Mouse (Mus musculus): ENCODE data around the gene Fbln5.

Gene Fbln5

GRCm38 (mm10) chr12:101807400-101807799, 11.5 kb downstream of the Fbln5 start:
- no peak for DNase-seq

DNA sequence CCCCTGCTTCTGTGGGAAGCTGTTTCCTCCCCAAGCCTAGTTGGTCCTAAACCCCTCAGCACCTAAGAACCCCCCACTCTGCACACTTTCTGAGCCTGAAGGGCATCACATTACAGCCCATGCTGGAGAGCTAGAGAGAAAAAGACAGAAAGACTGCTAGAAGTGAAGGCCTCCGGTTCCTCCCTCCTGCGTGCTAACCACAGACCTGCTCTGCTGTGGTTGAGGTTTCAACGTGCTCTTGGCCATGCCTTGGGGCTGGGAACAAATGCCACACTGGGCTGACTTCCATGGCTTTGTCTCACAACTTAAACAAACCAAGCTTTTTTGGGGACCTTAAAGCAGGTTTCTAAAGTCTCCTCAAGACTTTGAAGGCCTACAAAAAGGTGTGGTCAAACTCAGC, 16.4 kb downstream of the Fbln5 start:
- DNase-seq: no peak

- no peak for DNase-seq
Observed at GRCm38 (mm10) chr12:101801744-101802143, 17.1 kb downstream of the Fbln5 start.

- no peak for DNase-seq
Observed at GRCm38 (mm10) chr12:101801051-101801450, 17.8 kb downstream of the Fbln5 start.

DNA sequence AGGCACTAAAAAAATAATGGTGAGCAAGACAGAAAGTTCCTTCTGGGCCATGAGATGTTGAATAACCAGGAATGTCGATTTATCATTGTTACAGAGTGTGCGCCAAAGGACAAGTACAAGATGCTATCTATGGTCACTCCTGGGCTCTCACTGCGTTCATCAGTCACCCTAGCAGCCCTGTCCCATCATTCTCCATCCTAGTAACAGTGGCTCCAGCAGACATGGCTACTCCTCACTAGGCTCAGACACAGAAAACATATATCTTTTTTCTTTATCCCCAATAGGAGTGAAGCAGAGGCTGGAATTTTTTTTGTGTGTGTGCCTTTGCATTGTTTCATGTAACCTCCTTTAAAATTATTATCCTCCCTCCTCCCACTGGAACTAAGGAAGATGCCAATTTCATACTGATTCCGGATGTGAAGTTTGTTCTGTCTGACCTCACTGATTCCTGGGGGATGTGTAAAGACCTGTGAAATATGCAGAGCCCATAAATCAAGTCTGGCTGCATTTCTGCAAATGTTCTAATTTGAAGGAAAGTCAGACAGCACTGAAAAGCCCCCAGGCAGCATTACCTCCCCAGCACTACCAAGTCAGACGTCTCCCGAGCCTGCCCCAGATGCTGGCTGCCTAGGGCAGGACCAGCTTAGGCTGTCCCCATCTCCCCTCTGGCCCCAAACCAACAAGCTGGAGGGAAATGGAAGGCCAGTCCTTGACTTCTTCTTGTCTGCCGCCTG, 20.5 kb downstream of the Fbln5 start:
- no peak for DNase-seq

DNA sequence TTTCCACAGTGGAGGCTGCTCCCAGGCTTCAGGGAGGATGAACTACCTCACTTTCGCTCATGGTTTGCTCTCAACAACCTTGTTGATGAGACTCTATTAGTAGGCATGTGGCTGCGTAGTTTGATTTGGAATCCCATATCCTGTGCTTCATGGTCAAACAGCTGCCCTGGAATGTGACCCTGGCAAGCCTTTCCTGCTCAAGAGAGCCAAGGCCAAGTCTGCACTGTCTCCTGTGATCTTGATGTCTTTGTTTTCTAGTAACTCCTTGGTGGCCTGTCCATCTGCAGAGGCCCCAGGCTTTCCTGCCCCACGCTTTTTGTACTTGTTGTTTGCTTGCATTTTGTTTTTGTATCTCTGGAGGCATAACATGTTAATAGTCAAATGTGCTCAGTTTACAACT, 24.4 kb downstream of the Fbln5 start:
- no peak for DNase-seq

DNA sequence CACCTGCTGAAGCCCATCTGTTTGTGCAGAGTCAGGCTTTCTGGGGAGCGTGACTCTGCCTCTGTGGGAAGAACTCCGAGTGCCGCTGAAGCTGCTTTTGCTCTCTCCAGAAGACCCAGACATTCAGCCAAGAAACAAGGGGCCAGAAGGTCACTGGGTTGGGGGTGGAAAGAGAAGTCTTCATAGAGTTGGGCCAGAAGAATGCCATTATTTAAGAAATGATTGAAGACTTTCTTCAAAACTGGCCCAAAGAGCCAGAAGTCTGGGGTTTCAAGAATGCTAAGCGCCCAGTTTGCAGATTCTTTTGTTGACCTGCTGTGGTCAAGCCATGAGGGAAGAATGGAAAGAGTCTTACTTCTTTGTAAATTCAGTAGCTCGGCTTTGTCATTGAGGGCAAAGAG, 25.6 kb downstream of the Fbln5 start:
- DNase-seq: no peak

DNA sequence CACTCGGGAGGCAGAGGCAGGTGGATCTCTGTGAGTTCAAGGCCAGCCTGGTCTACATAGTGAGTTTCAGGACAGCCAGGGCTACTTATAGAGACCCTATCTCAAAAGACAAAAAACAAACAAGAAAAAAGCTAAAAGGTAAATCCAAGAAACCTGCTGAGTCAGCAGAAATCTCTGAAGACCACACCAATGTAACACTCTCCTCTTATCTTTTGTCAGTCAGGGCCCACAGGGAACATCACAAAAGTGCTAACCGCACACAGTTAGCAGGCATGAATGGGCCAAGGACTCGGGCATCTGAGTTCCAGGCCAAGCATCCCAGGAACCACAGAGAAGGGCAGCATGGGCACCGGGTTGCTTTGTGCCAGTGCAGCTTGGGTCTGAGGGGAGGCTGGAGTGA, 26.2 kb downstream of the Fbln5 start:
- DNase-seq: no peak

DNA sequence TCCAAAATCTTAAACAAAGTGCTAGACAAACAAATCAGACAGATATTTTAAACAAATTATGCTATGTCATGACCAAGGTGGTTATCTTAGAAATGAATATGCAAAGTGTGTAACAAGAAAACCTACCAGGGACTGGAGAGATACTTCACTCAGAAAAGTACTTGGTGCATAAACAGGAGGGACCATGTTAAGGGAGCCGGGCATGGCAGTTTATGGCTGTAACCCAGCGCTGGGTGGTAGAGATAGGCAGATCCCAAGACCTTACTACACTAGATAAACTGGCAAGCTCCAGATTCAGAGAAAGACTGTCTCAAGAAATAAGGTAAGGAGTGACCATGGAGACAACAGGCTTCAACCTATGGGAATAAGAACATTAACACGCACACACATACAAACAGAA, 29.1 kb downstream of the Fbln5 start:
- DNase-seq: no peak

- no peak for DNase-seq
Observed at GRCm38 (mm10) chr12:101789250-101789649, 29.6 kb downstream of the Fbln5 start.

GRCm38 (mm10) chr12:101782787-101783186, 36.1 kb downstream of the Fbln5 start:
- DNase-seq: no peak

- no peak for DNase-seq
Observed at GRCm38 (mm10) chr12:101780915-101781314, 37.9 kb downstream of the Fbln5 start.

DNA sequence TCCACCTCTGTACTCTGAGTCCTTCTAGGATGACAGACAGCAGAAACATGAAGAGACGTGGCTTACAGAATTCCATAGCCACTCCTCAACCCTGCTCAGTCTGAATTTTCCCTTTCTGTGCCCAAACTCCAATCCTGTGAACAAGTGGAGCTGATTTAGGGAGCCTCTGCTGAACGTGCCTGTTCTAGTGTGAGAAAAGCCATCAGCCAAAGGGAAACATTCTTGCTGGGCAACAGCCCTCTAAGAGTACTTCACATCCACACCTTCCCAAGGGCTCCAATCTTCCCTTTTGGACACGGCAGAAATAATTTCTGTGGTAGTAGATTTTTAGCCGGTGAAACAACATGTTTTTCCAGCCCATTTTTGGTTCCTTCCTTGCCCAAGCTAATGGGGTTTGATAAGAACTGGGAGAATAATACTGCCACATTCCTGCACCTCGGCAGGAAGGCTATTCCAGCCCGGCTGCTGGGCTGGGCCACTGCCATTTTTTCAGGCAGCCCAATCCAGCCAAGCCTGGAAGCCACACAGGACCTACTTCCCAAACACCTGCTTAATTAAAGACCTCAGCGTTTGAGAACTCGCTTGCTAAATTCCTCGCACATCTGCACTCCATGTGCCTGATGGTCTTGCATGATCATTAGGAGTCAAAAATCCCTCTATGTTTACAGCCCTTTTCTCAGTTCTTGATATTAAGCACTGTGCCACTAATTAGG, 41.1 kb downstream of the Fbln5 start:
- no peak for DNase-seq

GRCm38 (mm10) chr12:101776383-101776782, 42.5 kb downstream of the Fbln5 start:
- DNase-seq: no peak

DNA sequence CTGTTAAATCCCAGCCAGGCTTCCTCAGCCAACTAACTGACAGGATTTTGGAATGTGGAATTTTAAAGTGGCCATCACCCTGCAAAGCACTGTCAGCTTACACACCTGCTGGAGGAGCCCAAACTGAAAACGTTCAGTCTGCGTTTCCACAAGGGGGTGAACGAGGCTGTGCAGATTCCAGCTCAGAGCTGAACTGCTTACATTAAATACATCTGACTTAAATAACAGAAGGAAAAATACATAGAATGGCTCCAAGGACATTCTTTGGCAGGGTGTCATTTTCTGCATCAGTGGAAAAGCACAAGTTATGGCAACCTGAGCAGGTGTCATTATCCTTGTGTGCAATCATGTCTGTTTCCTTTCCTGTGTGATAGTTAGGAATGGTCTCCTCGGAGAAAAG, 44.7 kb downstream of the Fbln5 start:
- DNase-seq: no peak

DNA sequence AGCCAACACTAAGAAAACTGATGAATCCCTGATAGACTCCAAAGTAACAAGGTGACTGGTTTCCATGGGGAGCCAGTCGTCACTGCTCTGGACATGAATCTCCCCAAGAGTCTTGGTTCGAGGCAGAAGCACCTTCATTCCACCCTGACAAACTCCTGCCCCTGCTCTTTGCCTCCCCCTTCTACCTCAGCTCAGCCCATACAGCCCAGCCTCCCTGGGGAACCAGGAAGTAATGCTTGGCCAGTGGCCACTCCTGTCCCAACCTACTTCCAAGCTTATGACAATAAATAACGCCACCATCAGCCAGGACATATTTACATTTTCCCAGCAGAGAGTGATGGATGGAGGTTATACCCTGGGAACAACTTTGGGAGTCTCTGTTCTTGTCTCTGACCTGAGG, 45.9 kb downstream of the Fbln5 start:
- no peak for DNase-seq

DNA sequence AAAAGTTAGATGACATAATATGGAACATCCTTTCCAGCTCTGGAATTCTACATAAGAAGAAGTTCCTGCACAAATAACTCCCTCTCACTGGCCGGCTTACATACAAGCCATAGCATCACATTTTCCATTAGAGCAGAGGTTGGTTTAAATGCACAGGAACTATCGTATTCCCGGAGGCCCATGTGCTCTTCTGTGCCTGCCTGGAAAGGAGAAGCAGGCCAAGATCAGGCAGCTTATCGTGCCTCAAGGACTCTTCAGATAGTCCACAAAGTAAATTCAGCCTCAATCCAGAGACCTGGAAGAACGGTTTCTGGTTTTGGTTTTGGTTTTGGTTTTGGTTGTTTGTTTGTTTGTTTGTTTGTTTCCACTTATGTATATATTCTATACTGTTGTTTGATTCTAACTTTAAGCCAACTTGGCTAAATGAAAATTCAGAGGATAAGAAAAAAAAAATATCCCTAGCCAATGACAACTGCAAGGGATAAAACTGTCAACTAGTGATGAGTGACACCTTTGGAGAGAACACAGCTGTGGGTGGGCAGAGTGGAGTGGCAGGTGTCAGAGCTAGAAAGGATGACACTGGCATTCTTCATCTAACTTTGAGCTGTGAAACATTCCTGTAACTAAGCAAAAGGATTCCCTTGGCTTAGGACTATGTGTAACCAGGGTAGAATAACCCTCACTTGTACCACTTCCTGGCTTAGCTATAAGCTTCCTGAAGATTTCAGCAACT, 48.4 kb downstream of the Fbln5 start:
- DNase-seq: no peak

DNA sequence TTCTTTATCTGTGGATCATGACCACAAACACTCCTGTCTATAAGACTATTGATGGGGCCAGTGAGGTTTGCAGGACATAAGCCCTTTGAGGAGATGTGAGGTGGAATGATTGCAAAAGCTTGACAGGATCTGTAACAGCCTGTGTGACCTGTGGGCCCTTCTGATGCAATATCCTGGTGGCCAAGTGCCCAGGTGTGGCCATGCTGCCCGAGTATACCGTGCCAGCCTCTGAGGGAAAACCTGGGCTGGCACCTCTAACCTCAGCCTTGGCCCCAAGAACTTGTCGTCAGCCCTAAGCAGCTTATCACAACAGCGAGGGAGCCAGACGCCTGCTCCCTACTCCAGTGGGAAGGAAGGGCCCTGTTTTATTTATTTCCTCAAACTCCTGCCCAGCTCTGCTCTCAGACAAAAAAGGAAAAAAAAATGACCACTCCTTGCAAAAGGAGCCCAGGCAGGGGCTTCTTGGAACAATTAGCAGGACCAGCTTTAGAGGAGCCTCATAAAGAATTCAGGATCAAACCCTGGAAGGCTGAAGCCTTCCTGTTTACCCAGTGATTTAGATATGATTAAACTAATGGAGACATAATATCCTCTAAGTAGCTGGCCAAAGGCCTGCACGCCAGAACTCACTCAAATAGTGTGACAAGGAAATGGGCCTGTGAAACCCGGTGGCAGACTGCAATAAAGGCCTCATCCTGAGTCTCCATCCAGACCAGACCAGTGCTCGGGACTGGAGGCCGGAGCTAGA, 51.4 kb downstream of the Fbln5 start:
- no peak for DNase-seq

- DNase-seq: no peak
Observed at GRCm38 (mm10) chr12:101766228-101766852, 52.5 kb downstream of the Fbln5 start.

DNA sequence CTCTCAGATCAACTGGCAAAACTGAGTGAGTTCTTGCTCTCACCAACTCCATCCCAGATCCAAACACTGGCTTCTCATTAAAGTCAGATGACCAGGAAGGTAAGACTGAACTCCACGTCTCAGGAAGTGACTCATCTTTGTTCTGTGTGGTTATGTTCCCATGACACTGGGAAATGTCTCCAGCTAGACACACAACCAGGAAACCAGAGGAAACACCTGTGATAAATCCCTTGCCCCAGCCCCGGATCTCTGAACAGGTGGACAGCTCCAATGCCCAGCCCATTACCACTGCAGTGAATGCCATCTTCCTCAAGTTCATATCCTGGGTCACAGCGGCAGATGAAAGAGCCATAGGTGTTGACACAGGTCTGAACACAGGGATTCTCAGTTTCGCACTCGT, 54.0 kb downstream of the Fbln5 start:
- no peak for DNase-seq

DNA sequence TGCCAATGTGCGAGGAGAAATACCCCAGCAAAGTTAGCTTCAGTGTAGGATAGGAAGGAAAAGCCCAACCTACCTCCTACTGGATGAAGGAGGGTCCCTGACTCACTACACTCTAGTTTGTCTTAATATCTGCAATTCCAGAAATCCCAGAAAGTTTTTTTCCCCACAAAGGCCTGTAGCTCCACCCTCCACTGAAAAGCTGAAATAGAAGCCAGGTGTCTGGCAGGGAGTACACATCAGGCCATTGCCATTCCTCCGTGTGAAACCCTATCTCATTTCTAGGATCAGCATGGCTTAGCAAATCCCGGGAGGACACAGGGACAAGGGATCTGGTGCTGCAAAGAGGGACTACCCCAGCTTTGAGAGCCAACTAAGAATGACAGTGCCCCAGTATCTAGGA, 55.8 kb downstream of the Fbln5 start:
- no peak for DNase-seq

GRCm38 (mm10) chr12:101762054-101762453, 56.8 kb downstream of the Fbln5 start:
- DNase-seq: no peak
